Mouse (Mus musculus) forelimb bud, embryonic 11.5 days (tissue): ENCODE results near the gene Tnfsf13b.

Experiments used
- DNase-seq: peaks from one replicate; pipeline ENCODE4 v3.0.0-alpha.2; 2012; ENCODE audit warnings: low read depth, low spot score

Gene Tnfsf13b

DNA sequence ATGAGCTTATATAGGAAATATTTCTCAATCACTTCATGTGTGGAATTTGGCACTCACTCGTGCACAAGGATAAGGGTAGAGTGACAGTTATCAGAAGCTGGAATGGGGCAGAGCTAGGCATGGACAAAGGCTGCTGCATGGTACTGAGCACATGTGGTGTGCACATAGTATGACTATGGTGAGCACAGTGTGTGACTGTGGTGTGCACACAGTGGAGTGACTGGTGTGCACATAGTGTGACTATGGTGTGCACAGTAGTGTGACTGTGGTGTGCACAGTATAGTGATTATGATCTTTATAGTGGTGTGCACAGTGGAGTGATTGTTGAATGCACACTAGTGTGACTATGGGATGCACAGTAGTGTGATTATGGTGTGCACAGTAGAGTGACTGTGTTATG, 39.5 kb downstream of the Tnfsf13b start:
- no peak for DNase-seq

DNA sequence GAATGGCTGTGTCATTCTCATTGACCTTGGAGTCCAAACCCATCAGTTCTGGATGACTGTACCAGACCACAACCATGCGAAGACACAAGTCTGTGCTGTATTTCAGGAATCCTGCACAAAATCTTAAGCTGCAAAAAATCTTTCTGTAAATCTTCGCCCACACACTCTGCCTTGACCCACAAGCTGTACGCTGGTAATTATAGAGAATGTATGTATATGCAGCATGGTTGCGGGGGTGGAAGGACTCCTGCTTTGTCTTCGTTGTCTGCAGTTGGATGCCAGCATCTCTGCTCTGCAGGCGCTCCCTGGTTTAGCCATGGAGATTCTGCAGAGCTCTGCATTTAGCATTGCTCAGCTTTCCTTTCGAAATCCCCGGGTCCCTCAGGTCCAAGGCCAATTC, 42.9 kb downstream of the Tnfsf13b start:
- no peak for DNase-seq

DNA sequence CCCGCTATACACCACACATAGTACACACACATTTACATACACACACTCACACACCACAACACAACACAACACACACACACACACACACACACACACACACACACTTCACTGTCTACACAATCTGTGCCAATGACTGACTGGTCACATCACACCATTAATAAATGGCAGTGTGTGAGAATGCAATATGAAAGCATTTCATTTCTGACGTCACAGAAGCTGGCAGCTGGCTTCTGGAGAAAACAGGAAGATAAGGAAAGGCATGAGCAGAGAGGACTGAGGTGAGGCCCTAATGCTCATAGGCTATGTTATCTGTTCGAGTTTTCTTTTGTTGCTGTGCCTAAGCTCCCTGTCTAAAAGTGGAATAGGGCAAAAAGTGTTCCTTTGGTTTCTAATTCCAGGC, 45.3 kb downstream of the Tnfsf13b start:
- no peak for DNase-seq

DNA sequence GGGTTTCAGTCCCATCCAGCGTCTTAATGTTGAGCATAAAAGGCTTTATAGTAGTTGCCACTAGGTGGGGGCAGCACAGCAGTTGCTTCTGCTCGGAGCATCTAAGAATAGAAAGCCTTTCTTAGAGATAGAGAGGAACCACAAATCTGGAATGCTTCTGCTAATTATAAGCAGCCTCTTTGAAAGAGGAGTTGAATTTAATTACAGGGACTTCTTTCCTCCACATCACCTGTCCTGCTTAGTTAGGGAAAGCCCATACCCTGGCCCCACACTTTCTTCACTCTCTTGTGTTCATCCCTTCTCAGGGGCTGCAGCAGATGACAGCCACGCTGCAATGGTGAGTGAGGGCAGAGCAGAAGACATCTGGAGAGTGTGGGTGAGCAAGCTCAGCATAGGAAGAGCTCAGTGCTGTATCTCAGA, 47.3 kb downstream of the Tnfsf13b start:
- DNase-seq = no peak

DNA sequence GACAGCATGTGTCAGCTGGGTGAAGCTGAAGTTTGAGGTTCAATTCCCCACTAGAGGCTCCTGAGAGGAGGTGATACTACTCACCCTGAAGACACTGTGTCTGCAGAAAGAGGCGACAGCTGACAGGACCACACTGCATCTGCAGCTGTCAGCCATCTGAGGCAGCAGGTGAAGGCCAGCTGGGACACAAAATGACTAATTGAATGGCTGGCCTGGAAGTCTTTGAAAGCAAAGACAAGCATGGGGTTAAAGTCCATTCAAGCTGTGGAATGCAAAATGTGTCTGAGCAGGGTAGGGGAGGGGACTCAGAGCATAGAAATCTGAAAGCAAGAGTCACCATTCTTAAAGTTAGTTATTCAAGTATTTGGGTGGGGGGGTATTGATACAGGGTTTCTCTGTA, 54.7 kb downstream of the Tnfsf13b start:
- no peak for DNase-seq

DNA sequence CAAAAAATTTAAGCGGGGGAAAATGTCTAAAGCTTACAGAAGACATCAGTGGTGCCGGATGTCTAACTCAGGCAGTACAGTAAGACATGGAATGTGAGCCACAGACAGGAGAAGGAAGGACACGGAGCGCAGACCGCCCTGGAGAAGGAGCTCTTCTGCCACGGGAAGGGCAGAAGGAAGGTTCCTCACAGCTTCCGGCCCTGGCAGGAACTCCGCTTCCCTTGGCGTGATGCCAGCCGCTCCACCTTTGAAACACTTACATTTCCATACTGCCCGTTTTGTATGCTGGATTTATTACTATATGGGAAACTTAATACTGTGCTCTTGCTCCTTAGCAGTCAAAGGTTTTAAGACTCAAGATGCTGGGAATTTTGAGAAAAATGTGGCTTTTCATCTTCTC, 60.6 kb downstream of the Tnfsf13b start:
- DNase-seq = no peak

DNA sequence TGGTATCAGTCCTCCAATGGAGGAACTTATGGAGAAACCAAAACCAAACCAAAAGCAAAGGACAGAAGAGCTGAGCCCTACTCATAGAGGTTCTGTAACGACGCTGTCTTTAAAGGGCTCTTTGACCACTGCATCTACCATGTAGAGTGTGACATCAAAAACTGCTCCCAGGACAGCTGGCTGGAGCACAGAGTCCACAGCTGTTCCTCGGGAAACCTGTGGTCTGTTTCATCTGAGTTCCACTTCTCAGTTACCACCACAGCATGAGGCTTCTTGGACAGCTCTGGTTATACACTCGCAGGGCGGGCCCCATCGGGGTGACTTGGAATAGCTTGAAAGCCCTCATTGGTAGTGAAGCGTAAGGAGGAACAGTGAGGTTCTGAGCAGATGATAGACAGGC, 61.5 kb downstream of the Tnfsf13b start:
- no peak for DNase-seq

DNA sequence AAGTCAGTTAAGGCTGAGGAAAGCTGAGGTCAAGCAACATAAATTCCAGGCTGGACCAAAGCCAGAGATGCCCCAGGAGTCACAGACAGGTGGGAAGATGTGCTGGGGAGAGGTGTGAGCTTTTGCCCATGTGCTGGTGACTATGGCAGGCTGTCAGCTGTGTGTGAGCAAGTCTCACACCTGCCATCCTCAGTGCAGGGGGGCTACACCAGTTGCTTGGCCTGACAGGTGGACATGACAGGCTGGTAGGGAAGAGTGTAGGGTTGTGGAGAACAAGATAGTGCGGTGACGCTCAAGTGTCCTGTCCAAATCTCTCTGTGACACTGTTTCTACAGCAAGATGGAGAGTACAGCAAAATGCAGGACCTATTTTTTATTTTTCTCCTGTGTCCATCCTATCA, 66.1 kb downstream of the Tnfsf13b start:
- DNase-seq = no peak
